7 mouse cellular contexts compared by ENCODE assay signal in the genomic region with DNA sequence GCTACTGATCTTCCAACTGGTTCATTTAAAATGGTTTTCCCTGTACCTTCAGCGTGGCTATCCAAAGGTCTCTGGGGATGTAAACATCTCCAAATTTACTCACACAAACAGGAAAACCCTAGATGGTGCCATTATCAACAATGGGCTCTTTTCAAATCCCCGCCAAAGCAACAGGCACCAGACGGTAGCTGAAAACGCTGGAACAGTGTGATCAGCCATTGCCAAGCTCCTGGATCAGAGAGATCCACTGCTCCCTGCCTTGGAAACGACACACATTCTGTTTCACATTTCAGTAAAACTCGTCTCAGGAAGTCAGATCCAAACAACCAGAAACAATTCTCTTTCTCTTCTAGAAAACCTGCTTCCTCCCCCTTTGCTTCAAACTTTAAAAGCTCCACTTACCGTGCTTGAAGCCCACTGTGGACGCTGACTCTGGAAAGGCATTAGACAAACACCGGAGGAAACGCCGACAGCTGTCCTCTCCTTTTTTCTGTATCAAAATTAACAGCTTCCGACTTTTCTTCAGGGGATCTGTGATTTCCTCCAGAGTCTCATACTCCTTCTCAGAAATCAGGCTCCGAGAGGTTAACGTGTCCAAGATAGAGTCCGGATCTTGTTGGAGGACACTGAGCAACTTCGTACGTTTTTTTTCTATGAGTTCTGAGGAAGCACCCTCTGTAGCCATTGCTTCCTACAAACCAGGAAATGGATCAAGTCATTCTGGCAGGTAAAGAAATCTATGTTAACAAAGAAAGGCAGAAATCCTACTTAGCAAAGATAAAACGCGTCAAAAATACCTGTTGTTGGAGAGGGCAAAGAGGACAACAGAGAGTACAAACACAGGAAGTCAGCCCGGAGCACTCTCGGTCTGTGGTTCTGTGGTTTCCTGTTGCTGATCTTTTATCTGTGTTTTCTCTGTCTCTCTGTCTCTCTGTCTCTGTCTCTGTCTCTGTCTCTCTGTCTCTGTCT. TPM values are rescaled to one million over a fixed set of nuclear protein-coding genes. Genes with fewer than 3 reads are reported as not detected.
DNase-seq lines count a peak whose midpoint lies in the region; ATAC-seq and TF ChIP-seq lines count a peak whose summit lies in the region.

A gene (minus strand): TSS at position 854 of the 969 bp plus-strand sequence.

- TF ChIP-seq CTCF in testis, adult 2 months (IDR thresholded peaks at IDR 0.05; ENCODE audit: control insufficient read depth, insufficient read depth, insufficient replicate concordance, low read depth, low read length), result no peak

- TF ChIP-seq POLR2A in testis, adult 2 months (IDR thresholded peaks at IDR 0.05; ENCODE audit: control insufficient read depth, low read depth, low read length), result no peak

- peak within 1 kb of the TSS; percentile 53 for H3K4me3 ChIP-seq in testis, adult 2 months (ENCODE audit: control insufficient read depth, low read depth, low read length)

- no peaks in the 10 kb centered on the region for H3K4me1 ChIP-seq in testis, adult 2 months (ENCODE audit: control insufficient read depth, insufficient read depth, low read length)

- H3K27ac ChIP-seq in testis, adult 2 months (ENCODE audit: control insufficient read depth, insufficient read depth, low read depth, low read length), result peak within 1 kb of the TSS; percentile 39; the same call in 1 of the 2 replicates

- peak; percentile 84 for ATAC-seq in megakaryocyte, adult 5-6 weeks (ENCODE audit: poor library complexity, severe bottlenecking)

- no peak for DNase-seq in testis, postnatal 14 days (ENCODE audit: low spot score)
- DNase-seq in heart, adult 9 months (ENCODE audit: low spot score in 2 of 2), result peak; percentile 28 to 38
- DNase-seq in kidney, postnatal 36 days, result peak; percentile 16 to 32
- DNase-seq in right cerebral cortex, adult 2 months (ENCODE audit: low spot score in 2 of 2), result no peak
- DNase-seq in frontal cortex, postnatal 25 days (ENCODE audit: low spot score in 2 of 2), result no peak

- H3K36me3 ChIP-seq in testis, adult 2 months (ENCODE audit: control insufficient read depth, insufficient read depth, low read length), result no peaks in the 10 kb centered on the region; the same call in 1 of the 2 replicates

- no peaks in the 10 kb centered on the region for H3K27me3 ChIP-seq in testis, adult 2 months (ENCODE audit: control insufficient read depth, insufficient read depth, low read length)

RNA-seq across cellular contexts. Expression of the gene that starts here (rescaled TPM):
- polyA plus RNA-seq in testis, adult 2 months (2012; rRNA removed), result 4.2 and 4.8 TPM in 2 replicates
- 8.9 and 9.7 TPM in 2 replicates for total RNA-seq in megakaryocyte, adult 5-6 weeks (2015)
- total RNA-seq in megakaryocyte, adult 5-6 weeks (2017), result 5.2 and 6.0 TPM in 2 replicates

Comparison
In these comparisons a context has a peak if more than half of its experiments do, and no peak if none do; other contexts are left out.
1. DNase-seq: peak in heart, adult 9 months (2 of 2) and kidney, postnatal 36 days (2 of 2); none in testis, postnatal 14 days (single experiment), right cerebral cortex, adult 2 months (0 of 2) and frontal cortex, postnatal 25 days (0 of 2).